Mouse (Mus musculus): ENCODE results near the gene Rdh16f2. TPM values are rescaled to one million over a fixed set of nuclear protein-coding genes. Genes with fewer than 3 reads are reported as not detected.

Gene Rdh16f2
- polyA plus RNA-seq, 1 experiment from 2014 or later = not detected

DNA sequence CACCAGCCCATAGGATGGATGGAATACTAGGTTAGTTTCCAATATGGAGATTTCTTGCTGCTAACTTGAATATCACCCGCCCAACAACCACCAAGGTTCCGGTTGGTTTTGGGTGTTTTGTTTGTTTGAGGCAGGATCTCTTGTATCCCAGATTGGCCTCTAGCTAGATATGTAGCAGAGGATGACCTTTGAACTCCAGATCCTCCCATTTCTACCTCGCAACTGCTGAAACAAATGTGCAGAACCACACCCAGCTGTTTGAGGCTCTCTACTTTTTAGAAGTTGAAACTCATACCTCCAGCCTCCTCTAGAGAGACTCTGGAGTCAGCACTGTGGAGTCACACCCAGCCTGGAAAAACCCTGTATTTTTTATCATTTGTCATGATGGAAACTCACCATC lies 31.2 kb downstream of the Rdh16f2 start:
- WGBS (ENCODE audit: insufficient replicate concordance) = 80% methylated on average over 3 of the region's 3 CpGs
- H3K4me2 ChIP-seq = no peak overlapping the region
- no peaks in the 10 kb centered on the region for H3K9me3 ChIP-seq (replicated peaks; ENCODE audit: control insufficient read depth, low read length)
- H3K27ac ChIP-seq (ENCODE audit: low read depth, low read length) = no peak overlapping the region
- H3K27me3 ChIP-seq (ENCODE audit: control insufficient read depth, insufficient read depth, low read length) = no peaks in the 10 kb centered on the region; the same call in 1 of the 2 replicates
- no peak overlapping the region for H3K9ac ChIP-seq (ENCODE audit: low read depth, low read length)
- no peaks in the 10 kb centered on the region for H3K4me1 ChIP-seq (ENCODE audit: control insufficient read depth, insufficient read depth, low read length)
- no peaks in the 10 kb centered on the region for H3K36me3 ChIP-seq (ENCODE audit: control insufficient read depth, insufficient read depth, low read length)
- H3K4me3 ChIP-seq (ENCODE audit: low read depth, low read length) = no peak overlapping the region
- ATAC-seq (replicated peaks; ENCODE audit: insufficient number of reproducible peaks, low FRiP score, low TSS enrichment) = no peak

DNA sequence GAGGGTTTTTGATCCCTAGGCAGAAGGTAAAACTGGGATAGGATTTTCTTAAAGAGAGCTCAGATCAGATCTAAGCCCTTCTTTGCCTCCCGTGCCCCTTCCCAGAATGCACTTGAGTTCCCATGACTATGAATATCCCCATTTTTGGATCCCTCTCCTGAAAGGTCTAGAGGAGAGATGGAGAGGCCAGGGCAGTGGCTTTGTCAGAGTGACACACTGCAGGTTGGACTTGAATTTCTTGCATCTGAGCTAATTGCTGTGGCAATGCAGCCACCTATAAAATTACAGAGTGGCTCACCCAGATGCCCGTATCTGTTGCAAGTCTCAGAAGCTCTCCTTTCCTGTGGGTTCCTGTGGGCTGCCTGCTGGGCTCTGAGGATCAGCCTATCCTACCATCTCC lies 31.9 kb downstream of the Rdh16f2 start, which contains the start of gene Sdr9c7:
Gene Sdr9c7, plus strand, starts transcription at position 301 of the 400 bp plus-strand sequence.
- Histone ChIP-seq H3K9ac (ENCODE audit: low read depth, low read length) (no peak within 1 kb of the TSS), H3K27ac (ENCODE audit: low read depth, low read length) (no peak within 1 kb of the TSS), H3K4me2 (no peak within 1 kb of the TSS), H3K9me3 (replicated peaks; ENCODE audit: control insufficient read depth, low read length) (no peaks in the 10 kb centered on the region), H3K4me1 (ENCODE audit: control insufficient read depth, insufficient read depth, low read length) (no peaks in the 10 kb centered on the region), H3K36me3 (ENCODE audit: control insufficient read depth, insufficient read depth, low read length) (no peaks in the 10 kb centered on the region), H3K4me3 (ENCODE audit: low read depth, low read length) (no peak within 1 kb of the TSS), H3K27me3 (ENCODE audit: control insufficient read depth, insufficient read depth, low read length) (no peaks in the 10 kb centered on the region; the same call in 1 of the 2 replicates)
- 73% methylated on average over 2 of the region's 2 CpGs for WGBS (ENCODE audit: insufficient replicate concordance)
- ATAC-seq (replicated peaks; ENCODE audit: insufficient number of reproducible peaks, low FRiP score, low TSS enrichment) = no peak

DNA sequence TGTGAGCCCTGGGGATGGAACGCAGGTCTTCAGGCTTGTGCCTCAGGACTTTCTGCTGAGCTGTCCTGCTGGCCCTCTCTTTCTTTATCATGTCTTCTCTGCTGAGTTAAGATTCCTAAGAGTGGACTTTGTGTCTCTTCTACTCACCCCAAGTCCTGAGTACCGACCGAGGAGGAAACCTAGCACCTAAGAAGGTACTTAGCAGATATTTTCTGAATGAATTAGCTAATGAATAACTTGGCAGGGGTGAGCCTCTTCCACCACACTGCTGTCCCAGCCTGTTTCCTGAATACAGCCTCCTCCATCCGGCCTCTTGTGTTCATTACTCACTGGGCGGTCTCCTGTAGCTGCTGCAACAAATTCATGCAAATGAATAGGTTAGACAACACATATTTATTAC lies 33.5 kb downstream of the Rdh16f2 start:
- no peaks in the 10 kb centered on the region for H3K36me3 ChIP-seq (ENCODE audit: control insufficient read depth, insufficient read depth, low read length)
- H3K9me3 ChIP-seq (replicated peaks; ENCODE audit: control insufficient read depth, low read length) = no peaks in the 10 kb centered on the region
- H3K4me2 ChIP-seq = no peak overlapping the region
- no peaks in the 10 kb centered on the region; the same call in 1 of the 2 replicates for H3K27me3 ChIP-seq (ENCODE audit: control insufficient read depth, insufficient read depth, low read length)
- H3K9ac ChIP-seq (ENCODE audit: low read depth, low read length) = no peak overlapping the region
- no peak for ATAC-seq (replicated peaks; ENCODE audit: insufficient number of reproducible peaks, low FRiP score, low TSS enrichment)
- no peak overlapping the region for H3K4me3 ChIP-seq (ENCODE audit: low read depth, low read length)
- WGBS (ENCODE audit: insufficient replicate concordance) = 63% methylated on average over 5 of the region's 5 CpGs
- no peaks in the 10 kb centered on the region for H3K4me1 ChIP-seq (ENCODE audit: control insufficient read depth, insufficient read depth, low read length)
- H3K27ac ChIP-seq (ENCODE audit: low read depth, low read length) = no peak overlapping the region

DNA sequence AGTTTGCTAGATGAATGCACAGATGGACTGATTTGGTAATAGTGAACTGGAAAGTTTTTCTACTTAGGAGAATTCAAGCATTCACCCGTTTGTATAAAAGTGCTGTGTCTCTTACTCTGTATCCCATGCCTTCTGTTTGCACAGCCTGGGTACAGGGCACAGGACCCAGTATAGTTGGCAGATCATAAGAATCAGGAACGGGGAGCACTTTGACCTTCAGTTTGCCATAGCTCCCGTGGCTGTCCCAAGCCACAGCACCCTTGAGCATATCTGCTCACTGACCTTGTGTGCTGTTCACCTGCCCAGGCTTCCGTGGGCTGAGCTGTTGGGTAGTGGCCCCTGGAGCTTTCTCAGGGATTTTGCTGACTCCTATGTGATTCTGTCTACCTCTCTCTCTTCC lies 35.5 kb downstream of the Rdh16f2 start:
- WGBS (ENCODE audit: insufficient replicate concordance) = 66% methylated on average over 4 of the region's 4 CpGs
- H3K9ac ChIP-seq (ENCODE audit: low read depth, low read length) = no peak overlapping the region
- H3K36me3 ChIP-seq (ENCODE audit: control insufficient read depth, insufficient read depth, low read length) = no peaks in the 10 kb centered on the region
- H3K9me3 ChIP-seq (replicated peaks; ENCODE audit: control insufficient read depth, low read length) = no peaks in the 10 kb centered on the region
- no peak for ATAC-seq (replicated peaks; ENCODE audit: insufficient number of reproducible peaks, low FRiP score, low TSS enrichment)
- H3K4me1 ChIP-seq (ENCODE audit: control insufficient read depth, insufficient read depth, low read length) = no peaks in the 10 kb centered on the region
- no peaks in the 10 kb centered on the region; the same call in 1 of the 2 replicates for H3K27me3 ChIP-seq (ENCODE audit: control insufficient read depth, insufficient read depth, low read length)
- H3K4me3 ChIP-seq (ENCODE audit: low read depth, low read length) = no peak overlapping the region
- H3K27ac ChIP-seq (ENCODE audit: low read depth, low read length) = no peak overlapping the region
- no peak overlapping the region for H3K4me2 ChIP-seq

DNA sequence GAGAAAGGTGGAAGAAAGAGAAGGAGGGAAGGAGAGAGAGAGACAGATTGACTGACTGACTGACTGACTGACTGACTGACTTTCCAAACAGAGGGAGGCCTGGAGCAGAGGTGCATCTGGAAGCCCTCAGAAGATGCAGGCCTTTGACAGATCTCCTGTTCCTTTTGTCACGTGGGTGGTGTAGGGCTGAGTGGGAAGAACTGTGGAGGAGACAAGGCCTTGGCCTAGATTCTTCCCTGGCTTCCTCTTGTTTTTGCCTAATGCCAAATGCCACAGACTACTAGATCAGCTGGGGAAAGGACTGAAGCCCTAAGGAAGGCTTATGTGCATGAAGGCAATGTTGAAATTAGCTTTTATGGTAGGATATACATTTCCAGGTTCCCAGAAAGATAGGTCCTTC lies 36.8 kb downstream of the Rdh16f2 start:
- Histone ChIP-seq H3K4me3 (ENCODE audit: low read depth, low read length) (no peak overlapping the region), H3K36me3 (ENCODE audit: control insufficient read depth, insufficient read depth, low read length) (no peaks in the 10 kb centered on the region), H3K27ac (ENCODE audit: low read depth, low read length) (no peak overlapping the region), H3K9ac (ENCODE audit: low read depth, low read length) (no peak overlapping the region), H3K9me3 (replicated peaks; ENCODE audit: control insufficient read depth, low read length) (no peaks in the 10 kb centered on the region), H3K4me2 (no peak overlapping the region), H3K4me1 (ENCODE audit: control insufficient read depth, insufficient read depth, low read length) (no peaks in the 10 kb centered on the region), H3K27me3 (ENCODE audit: control insufficient read depth, insufficient read depth, low read length) (no peaks in the 10 kb centered on the region; the same call in 1 of the 2 replicates)
- 33% methylated on average over 1 of the region's 1 CpGs for WGBS (ENCODE audit: insufficient replicate concordance)
- ATAC-seq (replicated peaks; ENCODE audit: insufficient number of reproducible peaks, low FRiP score, low TSS enrichment) = no peak

DNA sequence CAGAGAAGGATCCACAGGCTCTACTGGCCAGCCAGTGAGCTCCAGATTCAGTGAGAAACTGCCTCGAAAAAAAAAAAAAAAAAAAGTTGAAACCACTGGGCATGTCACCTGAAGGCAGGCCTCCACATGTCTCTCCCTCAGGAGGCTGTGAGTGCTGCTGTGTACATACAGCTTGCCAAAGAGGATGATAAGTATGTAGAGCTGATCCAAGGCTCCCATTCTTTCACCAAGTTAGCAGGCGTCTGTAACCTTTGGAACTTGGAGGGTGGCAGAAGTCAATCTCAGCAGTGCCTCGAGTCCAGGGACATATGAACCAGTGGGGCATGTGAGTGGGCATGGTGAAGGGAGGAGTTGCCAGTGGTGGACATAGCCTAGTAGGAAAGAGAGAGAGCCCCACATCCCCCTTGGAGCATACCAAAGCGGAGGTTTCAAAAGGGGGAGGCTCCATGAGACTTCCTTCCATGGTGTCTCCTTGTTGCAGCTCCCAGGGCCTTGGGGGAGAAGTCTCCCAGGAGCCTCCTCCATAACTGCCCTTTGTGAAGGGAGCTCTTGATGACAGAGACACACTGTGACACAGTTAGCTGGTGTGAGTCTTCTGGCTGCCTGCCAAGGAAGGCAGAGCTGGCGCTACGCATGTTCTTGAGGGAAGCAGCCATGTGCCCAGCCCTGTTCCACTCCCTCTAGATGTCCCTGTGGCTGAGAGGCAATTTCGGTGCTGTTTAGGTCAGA lies 38.6 kb downstream of the Rdh16f2 start:
- no peak for ATAC-seq (replicated peaks; ENCODE audit: insufficient number of reproducible peaks, low FRiP score, low TSS enrichment)
- Histone ChIP-seq H3K9ac (ENCODE audit: low read depth, low read length) (no peak overlapping the region), H3K4me3 (ENCODE audit: low read depth, low read length) (no peak overlapping the region), H3K4me2 (no peak overlapping the region), H3K36me3 (ENCODE audit: control insufficient read depth, insufficient read depth, low read length) (no peaks in the 10 kb centered on the region), H3K27ac (ENCODE audit: low read depth, low read length) (no peak overlapping the region), H3K27me3 (ENCODE audit: control insufficient read depth, insufficient read depth, low read length) (no peaks in the 10 kb centered on the region; the same call in 1 of the 2 replicates), H3K4me1 (ENCODE audit: control insufficient read depth, insufficient read depth, low read length) (no peaks in the 10 kb centered on the region), H3K9me3 (replicated peaks; ENCODE audit: control insufficient read depth, low read length) (no peaks in the 10 kb centered on the region)
- 68% methylated on average over 7 of the region's 7 CpGs for WGBS (ENCODE audit: insufficient replicate concordance)

DNA sequence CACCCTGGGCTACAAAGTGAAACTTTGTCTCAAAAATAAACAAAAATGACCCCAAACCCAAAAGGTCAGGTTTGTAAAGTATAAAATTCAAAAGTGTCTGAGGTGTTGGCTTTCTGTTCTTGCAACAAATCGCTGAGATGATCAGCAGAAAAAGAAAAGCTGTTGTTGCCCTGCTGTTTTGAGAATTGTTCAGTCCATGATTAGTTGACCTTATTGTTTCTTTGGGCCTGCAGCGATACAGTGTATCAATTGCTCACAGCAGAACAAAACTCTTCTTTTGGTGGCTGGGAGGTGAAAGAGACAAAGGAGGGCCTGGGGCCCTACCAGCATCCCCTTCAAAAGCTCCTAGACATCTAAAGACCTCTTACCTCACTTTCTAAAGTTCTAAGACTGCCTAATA lies 39.9 kb downstream of the Rdh16f2 start:
- H3K27ac ChIP-seq (ENCODE audit: low read depth, low read length) = no peak overlapping the region
- no peaks in the 10 kb centered on the region for H3K4me1 ChIP-seq (ENCODE audit: control insufficient read depth, insufficient read depth, low read length)
- 75% methylated on average over 2 of the region's 2 CpGs for WGBS (ENCODE audit: insufficient replicate concordance)
- H3K4me3 ChIP-seq (ENCODE audit: low read depth, low read length) = no peak overlapping the region
- H3K36me3 ChIP-seq (ENCODE audit: control insufficient read depth, insufficient read depth, low read length) = no peaks in the 10 kb centered on the region
- H3K9me3 ChIP-seq (replicated peaks; ENCODE audit: control insufficient read depth, low read length) = no peaks in the 10 kb centered on the region
- H3K4me2 ChIP-seq = no peak overlapping the region
- H3K9ac ChIP-seq (ENCODE audit: low read depth, low read length) = no peak overlapping the region
- no peak for ATAC-seq (replicated peaks; ENCODE audit: insufficient number of reproducible peaks, low FRiP score, low TSS enrichment)
- no peaks in the 10 kb centered on the region; the same call in 1 of the 2 replicates for H3K27me3 ChIP-seq (ENCODE audit: control insufficient read depth, insufficient read depth, low read length)

DNA sequence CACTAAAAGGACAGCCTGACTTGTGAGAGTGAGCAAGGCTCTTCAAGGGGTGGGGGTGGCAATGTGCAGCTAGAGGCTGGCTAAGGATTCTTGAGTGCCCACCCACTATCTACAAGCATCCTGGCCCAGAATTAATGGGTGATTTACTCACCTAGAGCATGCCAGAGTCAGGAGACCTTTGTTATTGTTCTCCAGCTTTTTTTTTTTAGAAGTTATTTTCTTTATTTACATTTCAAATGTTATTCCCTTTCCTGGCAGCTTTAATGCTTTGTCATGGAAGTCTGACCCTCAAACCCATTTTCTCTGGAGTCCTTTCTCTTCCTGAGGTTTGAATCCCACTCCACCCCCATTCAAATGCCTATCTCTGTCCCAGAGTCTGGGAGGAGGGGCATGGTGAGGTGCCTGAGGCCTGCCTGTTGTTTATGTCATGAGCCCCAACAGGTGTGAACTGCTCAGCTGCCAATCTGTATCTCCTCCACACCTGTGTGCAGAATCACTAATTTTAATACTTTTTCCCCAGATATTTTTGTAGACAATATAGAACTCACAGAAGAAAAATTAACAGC lies 41.2 kb downstream of the Rdh16f2 start:
- Histone ChIP-seq H3K4me2 (no peak overlapping the region), H3K27ac (ENCODE audit: low read depth, low read length) (no peak overlapping the region), H3K4me3 (ENCODE audit: low read depth, low read length) (no peak overlapping the region), H3K36me3 (ENCODE audit: control insufficient read depth, insufficient read depth, low read length) (no peaks in the 10 kb centered on the region), H3K9ac (ENCODE audit: low read depth, low read length) (no peak overlapping the region), H3K9me3 (replicated peaks; ENCODE audit: control insufficient read depth, low read length) (no peaks in the 10 kb centered on the region), H3K4me1 (ENCODE audit: control insufficient read depth, insufficient read depth, low read length) (no peaks in the 10 kb centered on the region), H3K27me3 (ENCODE audit: control insufficient read depth, insufficient read depth, low read length) (no peaks in the 10 kb centered on the region)
- no peak for ATAC-seq (replicated peaks; ENCODE audit: insufficient number of reproducible peaks, low FRiP score, low TSS enrichment)

DNA sequence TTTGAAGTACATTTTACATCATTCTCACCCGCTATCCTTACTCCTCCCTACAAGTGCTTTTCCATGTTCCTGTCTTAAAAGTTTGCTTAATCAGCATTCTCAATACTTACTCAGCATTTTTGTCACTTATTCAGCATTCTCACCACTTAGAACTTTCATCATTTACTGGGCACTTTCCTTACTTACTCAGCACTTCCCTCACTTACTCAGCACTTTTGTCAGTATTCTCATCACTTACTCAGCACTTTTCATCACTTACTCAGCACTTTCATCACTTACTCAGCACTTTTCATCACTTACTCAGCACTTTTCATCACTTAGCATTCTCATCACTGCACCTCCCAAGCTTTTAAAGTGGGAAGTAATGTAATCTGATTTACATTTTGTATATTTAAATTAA lies 49.3 kb downstream of the Rdh16f2 start:
- H3K4me2 ChIP-seq = no peak overlapping the region
- H3K9ac ChIP-seq (ENCODE audit: low read depth, low read length) = no peak overlapping the region
- WGBS (ENCODE audit: insufficient replicate concordance) = 89% methylated on average over 1 of the region's 1 CpGs
- H3K9me3 ChIP-seq (replicated peaks; ENCODE audit: control insufficient read depth, low read length) = no peaks in the 10 kb centered on the region
- no peak overlapping the region for H3K27ac ChIP-seq (ENCODE audit: low read depth, low read length)
- no peak for ATAC-seq (replicated peaks; ENCODE audit: insufficient number of reproducible peaks, low FRiP score, low TSS enrichment)
- H3K4me1 ChIP-seq (ENCODE audit: control insufficient read depth, insufficient read depth, low read length) = no peaks in the 10 kb centered on the region
- H3K4me3 ChIP-seq (ENCODE audit: low read depth, low read length) = no peak overlapping the region
- H3K36me3 ChIP-seq (ENCODE audit: control insufficient read depth, insufficient read depth, low read length) = no peaks in the 10 kb centered on the region
- no peaks in the 10 kb centered on the region for H3K27me3 ChIP-seq (ENCODE audit: control insufficient read depth, insufficient read depth, low read length)
